Comparison of ENCODE assay signal across 7 mouse cellular contexts in genomic region chr4:134494780-134495545, GRCm38 (mm10). TPM values are rescaled to one million over a fixed set of nuclear protein-coding genes. Genes with fewer than 3 reads are reported as not detected.
A peak's percentile ranks its signal among the peaks of the same experiment; 100 is the strongest.
DNase-seq lines count a peak whose midpoint lies in the region; TF ChIP-seq lines count a peak whose summit lies in the region.

No protein-coding gene starts in this region.

- WGBS in liver, adult 2 months = 49% methylated on average over 16 of the region's 16 CpGs

- H3K79me2 ChIP-seq in liver, adult 2 months (ENCODE audit: control insufficient read depth, insufficient read depth, low read length) = no peaks in the 10 kb centered on the region

- no peak for TF ChIP-seq CTCF in layer of hippocampus, adult 2 months (conservative IDR thresholded peaks at IDR 0.05)
- no peak for TF ChIP-seq CTCF in liver, adult 2 months (IDR thresholded peaks at IDR 0.05; ENCODE audit: low read depth, low read length)

- H3K36me3 ChIP-seq in liver, adult 2 months (ENCODE audit: control insufficient read depth, insufficient read depth, low read length) = no peaks in the 10 kb centered on the region

- H3K27ac ChIP-seq in layer of hippocampus, adult 2 months = peak overlapping the region; percentile 98
- peak overlapping the region; percentile 4; the same call in 1 of the 2 replicates for H3K27ac ChIP-seq in liver, adult 2 months (replicated peaks; ENCODE audit: insufficient read depth, low read depth, low read length)

- peaks cover 23% of the 10 kb centered on the region for H3K4me1 ChIP-seq in liver, adult 2 months (ENCODE audit: control insufficient read depth, insufficient read depth, low read length)

- DNase-seq in layer of hippocampus, adult 2 months (ENCODE audit: low spot score in 2 of 2) = no peak
- DNase-seq in layer of hippocampus, adult 9-10 months (ENCODE audit: low spot score) = no peak
- peak; percentile 33 for DNase-seq in c-Kit-positive CD71-positive TER-119-positive erythroid progenitor cells, embryonic 14.5 days (ENCODE audit: low spot score)
- peak; percentile 81 for DNase-seq in liver, adult 2 months (ENCODE audit: extremely low read depth, low read depth, low spot score)
- peak; percentile 95 for DNase-seq in naive thymus-derived CD4-positive, alpha-beta T cell, adult 2 months (ENCODE audit: low read depth)
- DNase-seq in cerebellum, postnatal 4 days (ENCODE audit: low spot score in 2 of 2) = no peak
- no peak for DNase-seq in left cerebral cortex, postnatal 36 days (ENCODE audit: low spot score in 2 of 2)

- H3K4me3 ChIP-seq in layer of hippocampus, adult 2 months = no peak overlapping the region
- H3K4me3 ChIP-seq in liver, adult 2 months (ENCODE audit: insufficient read depth, low read depth, low read length) = no peak overlapping the region

- no peak overlapping the region for H3K9ac ChIP-seq in liver, adult 2 months (ENCODE audit: low read depth, low read length)

- intact Hi-C loops in left cerebral cortex, postnatal 36 days (cut with DNase I) = no loop called here

- H3K27me3 ChIP-seq in liver, adult 2 months (ENCODE audit: control insufficient read depth, insufficient read depth, low read length) = no peaks in the 10 kb centered on the region

- no peak for TF ChIP-seq POLR2A in liver, adult 2 months (IDR thresholded peaks at IDR 0.05; ENCODE audit: extremely low read depth, insufficient read depth, low read length)

RNA-seq across cellular contexts. Expression of gene Paqr7, which starts 1.5 kb away (rescaled TPM):
- total RNA-seq in layer of hippocampus, adult 2 months (2021) = 10 to 100 TPM; 60.2 to 64.7 TPM
- 18.7 and 20.3 TPM in 2 replicates for total RNA-seq in liver, adult 2 months (2014; rRNA removed)
- 46.1 and 58.5 TPM in 2 replicates for polyA plus RNA-seq in liver, adult 2 months (2012; rRNA removed)
- total RNA-seq in left cerebral cortex, postnatal 36 days (2021) = 10 to 100 TPM; 56.5 to 65.6 TPM

RNA-seq across cellular contexts. Expression of gene Aunip, which starts 15.8 kb away (rescaled TPM):
- total RNA-seq in layer of hippocampus, adult 2 months (2021) = under 1 TPM; 0.56 to 0.67 TPM
- total RNA-seq in liver, adult 2 months (2014; rRNA removed) = 0.09 and 0.34 TPM in 2 replicates
- not detected in 2 replicates for polyA plus RNA-seq in liver, adult 2 months (2012; rRNA removed)
- under 1 TPM in 1 of 2 experiments, not detected in 1; 0.32 TPM for total RNA-seq in left cerebral cortex, postnatal 36 days (2021)

RNA-seq across cellular contexts. Expression of gene Stmn1, which starts 26.8 kb away (rescaled TPM):
- 100 to 1,000 TPM; 362 to 369 TPM for total RNA-seq in layer of hippocampus, adult 2 months (2021)
- 4.4 and 12.8 TPM in 2 replicates for total RNA-seq in liver, adult 2 months (2014; rRNA removed)
- polyA plus RNA-seq in liver, adult 2 months (2012; rRNA removed) = 0.49 and 2.8 TPM in 2 replicates
- 1,000 to 10,000 TPM; 1,022 to 1,141 TPM for total RNA-seq in left cerebral cortex, postnatal 36 days (2021)

RNA-seq across cellular contexts. Expression of gene Mtfr1l, which starts 40.2 kb away (rescaled TPM):
- 10 to 100 TPM; 69.3 to 72.5 TPM for total RNA-seq in layer of hippocampus, adult 2 months (2021)
- total RNA-seq in liver, adult 2 months (2014; rRNA removed) = 50.9 and 55.1 TPM in 2 replicates
- 80.1 and 96.7 TPM in 2 replicates for polyA plus RNA-seq in liver, adult 2 months (2012; rRNA removed)
- total RNA-seq in left cerebral cortex, postnatal 36 days (2021) = 10 to 100 TPM; 61.9 to 70.2 TPM

RNA-seq across cellular contexts. Expression of gene Selenon, which starts 57.0 kb away (rescaled TPM):
- 10 to 100 TPM; 17.3 to 19.7 TPM for total RNA-seq in layer of hippocampus, adult 2 months (2021)
- total RNA-seq in liver, adult 2 months (2014; rRNA removed) = 0.74 and 1.1 TPM in 2 replicates
- 1.2 and 2.4 TPM in 2 replicates for polyA plus RNA-seq in liver, adult 2 months (2012; rRNA removed)
- total RNA-seq in left cerebral cortex, postnatal 36 days (2021) = 10 to 100 TPM; 19.6 to 21.2 TPM

Comparison
In these comparisons a context has a peak if more than half of its experiments do, and no peak if none do; other contexts are left out.
1. DNase-seq: peak in c-Kit-positive CD71-positive TER-119-positive erythroid progenitor cells, embryonic 14.5 days (single experiment), liver, adult 2 months (single experiment) and naive thymus-derived CD4-positive, alpha-beta T cell, adult 2 months (single experiment); none in layer of hippocampus, adult 2 months (0 of 2), layer of hippocampus, adult 9-10 months (single experiment), cerebellum, postnatal 4 days (0 of 2) and left cerebral cortex, postnatal 36 days (0 of 2).
2. RNA of gene Stmn1, which starts 26.8 kb away (total RNA-seq): 1,022 to 1,141 TPM in left cerebral cortex, postnatal 36 days and 362 to 369 TPM in layer of hippocampus, adult 2 months; 4.4 to 12.8 TPM in liver, adult 2 months; every median in the first group is over 10 times any median in the second.